In genomic region chrX:75056120-75056775, GRCm38 (mm10) we compare ENCODE assay signal across 30 mouse cellular contexts. TPM values are rescaled to one million over a fixed set of nuclear protein-coding genes. Genes with fewer than 3 reads are reported as not detected.
A peak's percentile ranks its signal among the peaks of the same experiment; 100 is the strongest.
DNase-seq lines count a peak whose midpoint lies in the region; ATAC-seq and TF ChIP-seq lines count a peak whose summit lies in the region.
"Had no signal": no experiment of that assay in that cellular context is flagged by ENCODE, and none has a peak within 500 bp of the region (broad histone marks: within the 10 kb centered on the region; RNA-seq: fewer than 3 reads in every experiment).

No protein-coding gene starts in this region.

- H3K4me2 ChIP-seq in lung, postnatal 0 days (replicated peaks; ENCODE audit: low read depth, low read length): no peak overlapping the region
- H3K4me2 ChIP-seq: heart, embryonic 13.5 days; hindbrain, embryonic 15.5 days; kidney, embryonic 15.5 days; limb, embryonic 13.5 days; liver, embryonic 13.5 days had no signal

- 64% methylated on average over 2 of the region's 2 CpGs for WGBS in lung, postnatal 0 days
- WGBS in heart, embryonic 10.5 days: 83% methylated on average over 2 of the region's 2 CpGs

- no peaks in the 10 kb centered on the region for H3K27me3 ChIP-seq in lung, postnatal 0 days (replicated peaks; ENCODE audit: insufficient read depth, low read length)
- no peaks in the 10 kb centered on the region for H3K27me3 ChIP-seq in heart, embryonic 10.5 days (ENCODE audit: insufficient read depth, poor library complexity, severe bottlenecking)
- H3K27me3 ChIP-seq: heart, embryonic 13.5 days; hindbrain, embryonic 15.5 days; kidney, embryonic 15.5 days; limb, embryonic 13.5 days; liver, embryonic 13.5 days had no signal

- DNase-seq in lung, postnatal 0 days (ENCODE audit: low spot score): peak; percentile 20
- no peak for DNase-seq in lung, postnatal 4 days
- DNase-seq in T-cell, adult 2 months (ENCODE audit: low spot score): peak; percentile 25
- DNase-seq in natural killer cell, adult 2 months (ENCODE audit: low spot score in 2 of 2): peak; percentile 2 to 37
- no peak for DNase-seq in right cerebral cortex, postnatal 14 days
- no peak for DNase-seq in heart, embryonic 10.5 days (ENCODE audit: low spot score)
- DNase-seq: adrenal gland, adult 8-10 months; B cell, adult 2 months; cerebellum, adult 8-10 months; cerebellum, postnatal 25 days; gastrocnemius, adult 2 months; gastrocnemius, postnatal 36 days; heart, adult 2 months; heart, postnatal 10 days; kidney, adult 18-20 months; kidney, postnatal 25 days; liver, embryonic 13.5 days; lung, adult 18-20 months; midbrain, embryonic 14.5 days; spleen, adult 18-20 months; thymus, adult 18-20 months; thymus, postnatal 4 days had no signal

- H3K9me3 ChIP-seq in lung, postnatal 0 days (ENCODE audit: low read length): no peaks in the 10 kb centered on the region
- no peaks in the 10 kb centered on the region for H3K9me3 ChIP-seq in heart, embryonic 10.5 days
- H3K9me3 ChIP-seq: heart, embryonic 13.5 days; hindbrain, embryonic 10.5 days; hindbrain, embryonic 15.5 days; kidney, embryonic 15.5 days; limb, embryonic 13.5 days; liver, embryonic 13.5 days had no signal

- TF ChIP-seq CTCF in lung, postnatal 0 days (IDR thresholded peaks at IDR 0.05): no peak

- no peaks in the 10 kb centered on the region for H3K4me1 ChIP-seq in lung, postnatal 0 days (ENCODE audit: insufficient read depth, low read depth, low read length)
- H3K4me1 ChIP-seq in heart, embryonic 10.5 days: no peaks in the 10 kb centered on the region
- H3K4me1 ChIP-seq: heart, embryonic 13.5 days; hindbrain, embryonic 10.5 days; hindbrain, embryonic 15.5 days; kidney, embryonic 15.5 days; limb, embryonic 13.5 days; liver, embryonic 13.5 days had no signal

- H3K4me3 ChIP-seq in lung, postnatal 0 days (ENCODE audit: low read depth, low read length): no peak overlapping the region
- H3K4me3 ChIP-seq in heart, embryonic 10.5 days: no peak overlapping the region
- H3K4me3 ChIP-seq: gastrocnemius, adult 2 months; heart, adult 2 months; heart, embryonic 13.5 days; hindbrain, embryonic 10.5 days; hindbrain, embryonic 15.5 days; kidney, embryonic 15.5 days; limb, embryonic 13.5 days; liver, embryonic 13.5 days had no signal

- peak; percentile 52 for ATAC-seq in lung, postnatal 0 days
- ATAC-seq in granulocyte monocyte progenitor cell, adult 5-6 weeks (replicated peaks; ENCODE audit: poor library complexity, severe bottlenecking): peak; percentile 100
- ATAC-seq: activated CD4-positive, CD25-positive, alpha-beta regulatory T cell, adult 4 months; forebrain, embryonic 14.5 days had no signal

- TF ChIP-seq EP300 in lung, postnatal 0 days (IDR thresholded peaks at IDR 0.05): no peak

- H3K36me3 ChIP-seq in lung, postnatal 0 days (ENCODE audit: insufficient read depth, low read length): no peaks in the 10 kb centered on the region
- no peaks in the 10 kb centered on the region for H3K36me3 ChIP-seq in heart, embryonic 10.5 days
- H3K36me3 ChIP-seq: heart, embryonic 13.5 days; hindbrain, embryonic 10.5 days; hindbrain, embryonic 15.5 days; kidney, embryonic 15.5 days; limb, embryonic 13.5 days; liver, embryonic 13.5 days had no signal

- no peak overlapping the region for H3K9ac ChIP-seq in lung, postnatal 0 days (replicated peaks; ENCODE audit: low read depth)
- H3K9ac ChIP-seq: heart, embryonic 13.5 days; hindbrain, embryonic 15.5 days; kidney, embryonic 15.5 days; limb, embryonic 13.5 days; liver, embryonic 13.5 days had no signal

- no peak overlapping the region for H3K27ac ChIP-seq in lung, postnatal 0 days (ENCODE audit: low read length)
- no peak overlapping the region for H3K27ac ChIP-seq in heart, embryonic 10.5 days
- H3K27ac ChIP-seq: gastrocnemius, adult 2 months; heart, adult 2 months; heart, embryonic 13.5 days; hindbrain, embryonic 10.5 days; hindbrain, embryonic 15.5 days; kidney, embryonic 15.5 days; limb, embryonic 13.5 days; liver, embryonic 13.5 days had no signal

RNA-seq across cellular contexts. Expression of gene Gab3, which starts 29.0 kb away (rescaled TPM):
- polyA plus RNA-seq in lung, postnatal 0 days (2015; fragmentation: Nextera tagmentation; extraction: Ambion mirVana): 5.0 and 5.2 TPM in 2 replicates
- total RNA-seq in granulocyte monocyte progenitor cell, adult 5-6 weeks (2014; fragmentation: Nextera tagmentation): 0.36 and 3.3 TPM in 2 replicates
- total RNA-seq in granulocyte monocyte progenitor cell, adult 5-6 weeks (2017): 1.9 and 2.9 TPM in 2 replicates
- polyA plus RNA-seq in heart, embryonic 10.5 days (2016; fragmentation: Nextera tagmentation; extraction: Ambion mirVana): 0.92 and 1.7 TPM in 2 replicates

RNA-seq across cellular contexts. Expression of gene Dkc1, which starts 39.4 kb away (rescaled TPM):
- polyA plus RNA-seq in lung, postnatal 0 days (2015; fragmentation: Nextera tagmentation; extraction: Ambion mirVana): 28.8 and 31.6 TPM in 2 replicates
- total RNA-seq in granulocyte monocyte progenitor cell, adult 5-6 weeks (2014; fragmentation: Nextera tagmentation): 174 and 211 TPM in 2 replicates
- total RNA-seq in granulocyte monocyte progenitor cell, adult 5-6 weeks (2017): 396 and 439 TPM in 2 replicates
- 120 and 155 TPM in 2 replicates for polyA plus RNA-seq in heart, embryonic 10.5 days (2016; fragmentation: Nextera tagmentation; extraction: Ambion mirVana)

Comparison
In these comparisons a context has a peak if more than half of its experiments do, and no peak if none do; other contexts are left out.
1. DNase-seq: peak in lung, postnatal 0 days (single experiment), T-cell, adult 2 months (single experiment) and natural killer cell, adult 2 months (2 of 2); none in lung, postnatal 4 days (0 of 2), right cerebral cortex, postnatal 14 days (single experiment) and heart, embryonic 10.5 days (single experiment).